ENCODE assay signal across 26 mouse cellular contexts in genomic region chr11:44784255-44785029, GRCm38 (mm10).
DNase-seq lines count a peak whose midpoint lies in the region; ATAC-seq and TF ChIP-seq lines count a peak whose summit lies in the region.
"Had no signal": no experiment of that assay in that cellular context is flagged by ENCODE, and none has a peak within 500 bp of the region (broad histone marks: within the 10 kb centered on the region; RNA-seq: fewer than 3 reads in every experiment).

No protein-coding gene starts in this region.

- ATAC-seq in hindbrain, embryonic 15.5 days (ENCODE audit: low FRiP score, low read depth): no peak
- ATAC-seq in neural tube, embryonic 13.5 days (ENCODE audit: low read depth): peak; percentile 60
- ATAC-seq: activated CD4-positive, CD25-positive, alpha-beta regulatory T cell, adult 4 months; intestine, postnatal 0 days; liver, embryonic 12.5 days had no signal

- peak overlapping the region; percentile 28 for H3K4me2 ChIP-seq in hindbrain, embryonic 15.5 days
- H3K4me2 ChIP-seq in neural tube, embryonic 13.5 days: peak overlapping the region; percentile 32
- H3K4me2 ChIP-seq: heart, embryonic 11.5 days; kidney, embryonic 15.5 days; limb, embryonic 13.5 days; liver, embryonic 12.5 days had no signal

- TF ChIP-seq CTCF in brain, embryonic 14.5 days (IDR thresholded peaks at IDR 0.05; ENCODE audit: borderline replicate concordance, extremely low read depth, insufficient read depth, insufficient read length): no peak

- no peak overlapping the region for H3K4me3 ChIP-seq in hindbrain, embryonic 15.5 days
- no peak overlapping the region for H3K4me3 ChIP-seq in hindbrain, embryonic 10.5 days
- H3K4me3 ChIP-seq in neural tube, embryonic 13.5 days: no peak overlapping the region
- H3K4me3 ChIP-seq: kidney, embryonic 15.5 days; limb, embryonic 13.5 days; liver, embryonic 12.5 days; myocyte had no signal

- H3K9me3 ChIP-seq in hindbrain, embryonic 15.5 days: no peaks in the 10 kb centered on the region
- no peaks in the 10 kb centered on the region for H3K9me3 ChIP-seq in hindbrain, embryonic 10.5 days
- no peaks in the 10 kb centered on the region for H3K9me3 ChIP-seq in neural tube, embryonic 13.5 days
- H3K9me3 ChIP-seq: kidney, embryonic 15.5 days; limb, embryonic 13.5 days; liver, embryonic 12.5 days had no signal

- H3K36me3 ChIP-seq in hindbrain, embryonic 15.5 days: no peaks in the 10 kb centered on the region
- H3K36me3 ChIP-seq in hindbrain, embryonic 10.5 days: no peaks in the 10 kb centered on the region
- no peaks in the 10 kb centered on the region for H3K36me3 ChIP-seq in neural tube, embryonic 13.5 days
- H3K36me3 ChIP-seq: kidney, embryonic 15.5 days; limb, embryonic 13.5 days; liver, embryonic 12.5 days had no signal

- H3K27ac ChIP-seq in hindbrain, embryonic 15.5 days (replicated peaks): no peak overlapping the region
- no peak overlapping the region for H3K27ac ChIP-seq in hindbrain, embryonic 10.5 days
- peak overlapping the region; percentile 75 for H3K27ac ChIP-seq in neural tube, embryonic 13.5 days (replicated peaks)
- H3K27ac ChIP-seq: kidney, embryonic 15.5 days; limb, embryonic 13.5 days; liver, embryonic 12.5 days had no signal

- no peak for DNase-seq in hindbrain, embryonic 10.5 days (ENCODE audit: low spot score)
- peak; percentile 11 for DNase-seq in Muller cell, postnatal 12 days (ENCODE audit: inconsistent ontology term)
- peak; percentile 84 for DNase-seq in brain, embryonic 14.5 days (ENCODE audit: low read depth)
- DNase-seq in frontal cortex, postnatal 14 days (ENCODE audit: low spot score in 2 of 2): no peak
- DNase-seq in ovary, postnatal 14 days (ENCODE audit: low spot score): no peak
- DNase-seq: adrenal gland, adult 8-10 months; cerebellum, adult 8-10 months; cerebellum, postnatal 36 days; gastrocnemius, postnatal 10 days; kidney, postnatal 36 days; layer of hippocampus, postnatal 36 days; lung, adult 2 months; lung, postnatal 14 days; midbrain, embryonic 14.5 days; right cerebral cortex, adult 18-20 months; right cerebral cortex, postnatal 4 days; thymus, postnatal 14 days had no signal

- WGBS in hindbrain, embryonic 15.5 days: 46% methylated on average over 14 of the region's 14 CpGs
- WGBS in hindbrain, embryonic 10.5 days: 82% methylated on average over 14 of the region's 14 CpGs
- WGBS in neural tube, embryonic 13.5 days: 31% methylated on average over 14 of the region's 14 CpGs

- TF ChIP-seq POLR2A in brain, embryonic 14.5 days (IDR thresholded peaks at IDR 0.05; ENCODE audit: borderline replicate concordance, extremely low read depth, insufficient read depth, insufficient read length, poor library complexity, severe bottlenecking): no peak

- H3K4me1 ChIP-seq in hindbrain, embryonic 15.5 days (replicated peaks): peaks cover 20% of the 10 kb centered on the region
- peaks cover 18% of the 10 kb centered on the region for H3K4me1 ChIP-seq in hindbrain, embryonic 10.5 days (replicated peaks)
- peaks cover 60% of the 10 kb centered on the region for H3K4me1 ChIP-seq in neural tube, embryonic 13.5 days (replicated peaks)
- H3K4me1 ChIP-seq: kidney, embryonic 15.5 days had no signal

- H3K9ac ChIP-seq in hindbrain, embryonic 15.5 days: no peak overlapping the region
- H3K9ac ChIP-seq in neural tube, embryonic 13.5 days: no peak overlapping the region
- H3K9ac ChIP-seq: kidney, embryonic 15.5 days; limb, embryonic 13.5 days; liver, embryonic 12.5 days had no signal

- no peaks in the 10 kb centered on the region for H3K27me3 ChIP-seq in hindbrain, embryonic 15.5 days
- H3K27me3 ChIP-seq in hindbrain, embryonic 10.5 days (ENCODE audit: insufficient read depth, poor library complexity, severe bottlenecking): peaks cover 11% of the 10 kb centered on the region; the same call in 1 of the 2 replicates
- H3K27me3 ChIP-seq in neural tube, embryonic 13.5 days: no peaks in the 10 kb centered on the region
- H3K27me3 ChIP-seq: kidney, embryonic 15.5 days; limb, embryonic 13.5 days; liver, embryonic 12.5 days had no signal

Comparison
In these comparisons a context has a peak if more than half of its experiments do, and no peak if none do; other contexts are left out.
1. DNase-seq: peak in Muller cell, postnatal 12 days (single experiment) and brain, embryonic 14.5 days (single experiment); none in hindbrain, embryonic 10.5 days (single experiment), frontal cortex, postnatal 14 days (0 of 2) and ovary, postnatal 14 days (single experiment).